Mouse (Mus musculus) kidney, embryonic 15.5 days (tissue): Measurements from ENCODE around the gene Nolc1. TPM values are rescaled to one million over a fixed set of nuclear protein-coding genes. Genes with fewer than 3 reads are reported as not detected.
"Not testable (repeated sequence)": the region's sequence is repeated elsewhere in the genome, so short reads cannot be mapped to it uniquely, and the experiment has no call there.

Experiments used
- ATAC-seq: fragments of 200-750 bp; cut with Nextera tagmentation; replicated peaks from 2 replicates; pipeline ENCODE4 v1.8.0; 2017; ENCODE audit warnings: moderate TSS enrichment; ENCODE audit not compliant: low FRiP score
- H3K27ac ChIP-seq: fragments of 300-500 bp; sonication (generic); 2 replicates; pipeline ENCODE4 v1.5.1; 2015; ENCODE audit warnings: mild to moderate bottlenecking, inconsistent platforms
- H3K27me3 ChIP-seq: fragments of 300-500 bp; sonication (generic); 2 replicates; pipeline ENCODE4 v1.6.1; 2015; ENCODE audit warnings: inconsistent platforms
- H3K36me3 ChIP-seq: fragments of 300-500 bp; sonication (generic); 2 replicates; pipeline ENCODE4 v1.6.1; 2015; ENCODE audit warnings: inconsistent platforms
- H3K4me1 ChIP-seq: fragments of 300-500 bp; sonication (generic); 2 replicates; pipeline ENCODE4 v1.6.1; 2015; ENCODE audit warnings: inconsistent platforms
- H3K4me2 ChIP-seq: fragments of 300-500 bp; sonication (generic); 2 replicates; pipeline ENCODE4 v1.6.1; 2015; ENCODE audit warnings: moderate library complexity, mild to moderate bottlenecking, inconsistent platforms
- H3K4me3 ChIP-seq: fragments of 300-500 bp; sonication (generic); replicated peaks from 2 replicates; pipeline ENCODE4 v1.5.1; 2015; ENCODE audit warnings: mild to moderate bottlenecking, inconsistent platforms
- H3K9ac ChIP-seq: fragments of 300-500 bp; sonication (generic); 2 replicates; pipeline ENCODE4 v1.6.1; 2015; ENCODE audit warnings: mild to moderate bottlenecking, inconsistent platforms
- H3K9me3 ChIP-seq: fragments of 300-500 bp; sonication (generic); replicated peaks from 2 replicates; pipeline ENCODE4 v1.6.1; 2016; ENCODE audit warnings: inconsistent platforms
- WGBS: fragments of 180-500 bp; shearing (Covaris S2); methylation state at CpG from one replicate; pipeline ENCODE4 v1.1.7; 2015; ENCODE audit warnings: mixed read lengths; 5-methylcytosine and 5-hydroxymethylcytosine counted together
- polyA plus RNA-seq: library from polyadenylated mRNA; unstranded; fragments of >200 nt; fragmentation: Nextera tagmentation; extraction: Ambion mirVana; gene quantifications from 2 replicates; pipeline ENCODE4 v1.2.1, GENCODE M21; 2015

The Nolc1 gene
- polyA plus RNA-seq, 1 experiment from 2014 or later, result 101 TPM

DNA sequence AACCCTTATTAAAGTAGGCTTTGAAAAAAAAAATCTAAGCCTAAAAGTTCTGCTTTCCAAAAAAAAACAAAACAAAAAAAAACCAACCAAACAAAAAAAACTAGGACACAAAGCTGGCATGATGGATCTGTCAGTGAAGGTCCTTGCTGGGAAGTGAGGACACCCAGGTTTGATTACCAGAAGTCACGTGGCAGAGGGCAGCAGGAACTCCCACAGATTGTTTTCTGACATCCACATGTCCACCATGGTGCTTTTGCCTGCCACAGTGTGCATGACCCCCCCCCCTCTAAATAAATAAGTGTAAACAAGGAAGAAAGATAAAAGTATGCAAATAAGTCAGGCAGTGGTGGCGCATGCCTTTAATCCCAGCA is 28.5 kb downstream of the Nolc1 start:
- H3K4me1 ChIP-seq, result no peaks in the 10 kb centered on the region
- ATAC-seq, result no peak
- no peaks in the 10 kb centered on the region for H3K36me3 ChIP-seq
- no peaks in the 10 kb centered on the region for H3K27me3 ChIP-seq
- H3K4me3 ChIP-seq, result no peak overlapping the region
- no peak overlapping the region for H3K27ac ChIP-seq
- no peak overlapping the region for H3K9ac ChIP-seq
- H3K4me2 ChIP-seq, result no peak overlapping the region
- WGBS, result 60% methylated on average over 2 of the region's 2 CpGs
- H3K9me3 ChIP-seq, result no peaks in the 10 kb centered on the region

GRCm38 (mm10) chr19:46110214-46110613 is 34.6 kb downstream of the Nolc1 start:
- ATAC-seq, result no peak
- Histone ChIP-seq H3K9me3 (no peaks in the 10 kb centered on the region), H3K27ac (no peak overlapping the region), H3K9ac (no peak overlapping the region), H3K4me2 (no peak overlapping the region), H3K36me3 (no peaks in the 10 kb centered on the region), H3K4me1 (no peaks in the 10 kb centered on the region), H3K27me3 (no peaks in the 10 kb centered on the region), H3K4me3 (no peak overlapping the region)
- WGBS, result 78% methylated on average over 2 of the region's 2 CpGs

- H3K9me3 ChIP-seq, result no peaks in the 10 kb centered on the region
- WGBS, result 86% methylated on average over 5 of the region's 5 CpGs
- no peak overlapping the region for H3K27ac ChIP-seq
- H3K27me3 ChIP-seq, result no peaks in the 10 kb centered on the region
- H3K4me2 ChIP-seq, result no peak overlapping the region
- no peak overlapping the region for H3K4me3 ChIP-seq
- no peak for ATAC-seq
- no peaks in the 10 kb centered on the region for H3K36me3 ChIP-seq
- H3K9ac ChIP-seq, result no peak overlapping the region
- H3K4me1 ChIP-seq, result no peaks in the 10 kb centered on the region
Observed at GRCm38 (mm10) chr19:46110781-46111180, 35.1 kb downstream of the Nolc1 start.

DNA sequence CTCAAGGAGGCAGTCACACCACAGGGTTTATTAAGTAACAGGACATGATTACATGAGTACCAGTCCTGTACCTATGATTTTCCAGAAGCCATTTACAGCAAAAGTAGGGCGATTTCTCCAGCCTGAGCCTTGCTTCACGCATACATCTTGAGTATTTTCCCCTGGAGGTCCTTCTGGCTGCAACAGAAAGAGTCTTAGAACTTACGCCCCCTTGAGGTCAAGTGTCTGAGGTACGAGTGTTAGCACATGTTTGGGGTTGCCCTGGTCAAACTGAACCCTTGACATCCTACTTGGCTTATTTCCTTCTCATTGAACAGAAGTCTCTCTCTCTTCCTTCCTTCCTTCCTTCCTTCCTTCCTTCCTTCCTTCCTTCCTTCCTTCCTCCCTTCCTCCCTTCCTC is 39.0 kb downstream of the Nolc1 start:
- ATAC-seq, result no peak
- H3K9me3 ChIP-seq, result no peaks in the 10 kb centered on the region
- WGBS, result 58% methylated on average over 4 of the region's 4 CpGs
- H3K27me3 ChIP-seq, result no peaks in the 10 kb centered on the region
- no peaks in the 10 kb centered on the region for H3K4me1 ChIP-seq
- no peak overlapping the region for H3K4me3 ChIP-seq
- H3K27ac ChIP-seq, result no peak overlapping the region
- no peaks in the 10 kb centered on the region for H3K36me3 ChIP-seq
- no peak overlapping the region for H3K9ac ChIP-seq
- H3K4me2 ChIP-seq, result no peak overlapping the region

GRCm38 (mm10) chr19:46119458-46119857 is 43.8 kb downstream of the Nolc1 start:
- H3K4me1 ChIP-seq, result no peaks in the 10 kb centered on the region
- no peaks in the 10 kb centered on the region for H3K27me3 ChIP-seq
- no peak overlapping the region for H3K9ac ChIP-seq
- no peak overlapping the region for H3K4me3 ChIP-seq
- WGBS, result 92% methylated on average over 3 of the region's 3 CpGs
- no peaks in the 10 kb centered on the region for H3K36me3 ChIP-seq
- H3K27ac ChIP-seq, result no peak overlapping the region
- no peaks in the 10 kb centered on the region for H3K9me3 ChIP-seq
- no peak overlapping the region for H3K4me2 ChIP-seq
- no peak for ATAC-seq

- Histone ChIP-seq H3K27me3 (0 out of 2 replicates have a peak, but pooled peaks cover 2% of the 10 kb centered on the region), H3K9ac (no peak overlapping the region), H3K27ac (no peak overlapping the region), H3K36me3 (no peaks in the 10 kb centered on the region), H3K4me2 (no peak overlapping the region), H3K4me3 (no peak overlapping the region), H3K9me3 (no peaks in the 10 kb centered on the region), H3K4me1 (no peaks in the 10 kb centered on the region)
- ATAC-seq, result no peak
- 79% methylated on average over 6 of the region's 6 CpGs for WGBS
Observed at GRCm38 (mm10) chr19:46120872-46121271, 45.2 kb downstream of the Nolc1 start.

GRCm38 (mm10) chr19:46123876-46124275 is 48.2 kb downstream of the Nolc1 start:
- Histone ChIP-seq H3K27me3 (peaks cover 20% of the 10 kb centered on the region; the same call in 1 of the 2 replicates), H3K9ac (no peak overlapping the region), H3K4me1 (no peaks in the 10 kb centered on the region), H3K4me3 (no peak overlapping the region), H3K4me2 (no peak overlapping the region), H3K27ac (no peak overlapping the region), H3K9me3 (no peaks in the 10 kb centered on the region), H3K36me3 (no peaks in the 10 kb centered on the region)
- WGBS, result 87% methylated on average over 3 of the region's 3 CpGs
- ATAC-seq, result no peak

- Histone ChIP-seq H3K9me3 (no peaks in the 10 kb centered on the region), H3K9ac (no peak overlapping the region), H3K4me3 (no peak overlapping the region), H3K4me2 (no peak overlapping the region), H3K36me3 (no peaks in the 10 kb centered on the region), H3K4me1 (no peaks in the 10 kb centered on the region), H3K27ac (no peak overlapping the region), H3K27me3 (peaks cover 23% of the 10 kb centered on the region)
- no peak for ATAC-seq
Observed at GRCm38 (mm10) chr19:46124651-46125050, 49.0 kb downstream of the Nolc1 start.

DNA sequence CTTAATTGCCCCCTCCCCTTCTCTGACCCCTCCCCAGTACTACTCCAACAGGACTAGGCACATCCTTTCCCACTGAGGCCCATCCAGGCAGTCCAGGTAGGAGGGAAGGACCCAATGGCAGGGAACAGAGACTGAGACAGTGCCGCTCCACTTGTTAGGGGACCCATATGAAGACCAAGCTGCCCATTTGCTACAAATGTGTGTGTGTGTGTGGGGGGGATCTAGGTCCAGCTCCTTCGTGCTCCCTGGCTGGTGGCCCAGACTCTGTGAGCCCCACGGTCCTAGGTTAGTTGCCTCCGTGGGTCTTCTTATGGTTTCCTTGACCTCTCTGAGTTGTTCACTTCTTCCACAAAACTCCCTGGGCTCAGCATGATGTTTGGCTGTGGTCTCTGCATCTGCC is 50.6 kb downstream of the Nolc1 start:
- Histone ChIP-seq H3K27me3 (peaks cover 36% of the 10 kb centered on the region), H3K9me3 (no peaks in the 10 kb centered on the region), H3K36me3 (no peaks in the 10 kb centered on the region), H3K9ac (no peak overlapping the region), H3K4me1 (no peaks in the 10 kb centered on the region), H3K27ac (no peak overlapping the region), H3K4me3 (no peak overlapping the region), H3K4me2 (no peak overlapping the region)
- WGBS, result 84% methylated on average over 4 of the region's 4 CpGs
- no peak for ATAC-seq

- ATAC-seq, H3K9ac ChIP-seq, H3K36me3 ChIP-seq, H3K9me3 ChIP-seq, H3K4me2 ChIP-seq, H3K4me1 ChIP-seq, H3K4me3 ChIP-seq, H3K27ac ChIP-seq: not testable (repeated sequence)
- H3K27me3 ChIP-seq, result peaks cover 70% of the 10 kb centered on the region
- 77% methylated on average over 6 of the region's 6 CpGs for WGBS
Observed at GRCm38 (mm10) chr19:46129737-46130136, 54.1 kb downstream of the Nolc1 start.

- Histone ChIP-seq H3K4me1 (peaks cover 17% of the 10 kb centered on the region), H3K27me3 (peaks cover 78% of the 10 kb centered on the region), H3K9me3 (no peaks in the 10 kb centered on the region), H3K36me3 (no peaks in the 10 kb centered on the region), H3K27ac (no peak overlapping the region), H3K9ac (no peak overlapping the region), H3K4me3 (peak overlapping the region; percentile 36), H3K4me2 (peak overlapping the region; percentile 52)
- ATAC-seq, result no peak
- 6% methylated on average over 8 of the region's 8 CpGs for WGBS
Observed at GRCm38 (mm10) chr19:46131283-46131682, 55.6 kb downstream of the Nolc1 start.

DNA sequence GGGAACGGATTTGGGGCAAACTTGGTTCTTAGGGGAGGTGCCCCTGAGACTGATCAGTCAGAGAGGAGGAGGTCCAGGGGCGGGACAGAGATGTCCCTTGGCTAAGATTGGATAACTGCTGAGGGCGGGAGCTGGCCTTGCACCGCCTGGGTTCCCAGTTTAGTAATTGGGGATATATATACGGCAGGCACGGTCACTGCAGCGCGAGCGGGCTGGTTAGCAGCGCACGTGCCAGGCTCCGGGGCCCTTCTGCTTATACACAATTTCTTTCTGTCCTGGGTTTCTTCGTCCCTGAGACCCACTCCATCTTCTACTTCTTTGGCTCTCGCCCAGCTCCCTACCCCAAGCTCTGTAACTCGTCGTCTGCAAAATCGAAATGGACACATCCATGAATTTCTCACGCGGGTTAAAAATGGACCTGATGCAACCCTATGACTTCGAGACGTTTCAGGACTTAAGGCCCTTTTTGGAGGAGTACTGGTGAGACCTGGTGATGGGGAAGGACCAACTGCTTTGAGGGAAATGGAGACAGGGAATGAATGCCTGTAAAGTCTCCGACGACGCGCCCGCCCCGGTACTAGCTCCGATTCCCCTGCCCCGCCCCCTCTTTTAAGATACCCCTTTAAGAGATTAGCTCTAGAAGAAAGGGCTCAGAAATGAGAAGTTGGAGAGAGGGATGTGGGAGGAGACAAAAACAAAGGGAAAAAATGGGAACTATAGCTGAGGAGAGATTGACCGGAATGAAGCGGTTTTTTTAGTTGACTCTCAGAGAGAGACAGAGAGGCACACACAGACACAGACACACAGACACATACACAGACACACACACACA is 56.2 kb downstream of the Nolc1 start, which contains the start of gene Elovl3:
Gene Elovl3 (plus strand): TSS at position 204 of the 832 bp plus-strand sequence.
- Histone ChIP-seq H3K4me3 (peak within 1 kb of the TSS; percentile 36), H3K27ac (no peak within 1 kb of the TSS), H3K9me3 (no peaks in the 10 kb centered on the region), H3K27me3 (peaks cover 81% of the 10 kb centered on the region), H3K9ac (no peak within 1 kb of the TSS), H3K4me2 (peak within 1 kb of the TSS; percentile 52), H3K36me3 (no peaks in the 10 kb centered on the region), H3K4me1 (peaks cover 24% of the 10 kb centered on the region)
- ATAC-seq, result 0 out of 2 replicates have a peak, but pooled peaks have one; percentile 41
- WGBS, result 3% methylated on average over 31 of the region's 31 CpGs

- no peak overlapping the region for H3K27ac ChIP-seq
- H3K27me3 ChIP-seq, result peaks cover 83% of the 10 kb centered on the region
- H3K4me1 ChIP-seq, result peaks cover 29% of the 10 kb centered on the region
- WGBS, result 38% methylated on average over 6 of the region's 6 CpGs
- no peak overlapping the region for H3K4me2 ChIP-seq
- no peaks in the 10 kb centered on the region for H3K36me3 ChIP-seq
- no peak overlapping the region for H3K4me3 ChIP-seq
- H3K9ac ChIP-seq, result no peak overlapping the region
- no peaks in the 10 kb centered on the region for H3K9me3 ChIP-seq
- no peak for ATAC-seq
Observed at GRCm38 (mm10) chr19:46132577-46132976, 56.9 kb downstream of the Nolc1 start.
